Mouse (Mus musculus): ENCODE data around the gene Rhox4e. TPM values are rescaled to one million over a fixed set of nuclear protein-coding genes. Genes with fewer than 3 reads are reported as not detected.
"Not testable (repeated sequence)": the region's sequence is repeated elsewhere in the genome, so short reads cannot be mapped to it uniquely, and the experiment has no call there.

The Rhox4e gene
- polyA plus RNA-seq (2015; fragmentation: Nextera tagmentation; extraction: Ambion mirVana), result not detected in 2 replicates

- ATAC-seq (ENCODE audit: low read depth); H3K27me3 ChIP-seq (ENCODE audit: control insufficient read depth, insufficient read depth, low read depth, low read length); H3K9me3 ChIP-seq (ENCODE audit: control insufficient read depth, low read length); H3K4me2 ChIP-seq (ENCODE audit: low read depth, low read length); H3K4me1 ChIP-seq (replicated peaks; ENCODE audit: control insufficient read depth, insufficient read depth, low read length); H3K4me3 ChIP-seq (ENCODE audit: low read length); H3K27ac ChIP-seq (ENCODE audit: low read length); H3K9ac ChIP-seq (ENCODE audit: low read length); H3K36me3 ChIP-seq (ENCODE audit: control insufficient read depth, insufficient read depth, low read length): not testable (repeated sequence)
- WGBS, result 81% methylated on average over 10 of the region's 18 CpGs
These were observed at the start of gene Rhox4e for GRCm38 (mm10) chrX:37557112-37557511. Gene Rhox4e (plus strand): TSS chrX:37557412.

GRCm38 (mm10) chrX:37514059-37514458 lies 43.2 kb upstream of the Rhox4e start, which contains the start of gene Rhox4d:
Gene Rhox4d (plus strand): TSS chrX:37514359.
- H3K9ac ChIP-seq (ENCODE audit: low read length); H3K36me3 ChIP-seq (ENCODE audit: control insufficient read depth, insufficient read depth, low read length); H3K4me3 ChIP-seq (ENCODE audit: low read length); H3K4me1 ChIP-seq (replicated peaks; ENCODE audit: control insufficient read depth, insufficient read depth, low read length); ATAC-seq (ENCODE audit: low read depth); H3K27me3 ChIP-seq (ENCODE audit: control insufficient read depth, insufficient read depth, low read depth, low read length); H3K4me2 ChIP-seq (ENCODE audit: low read depth, low read length); H3K27ac ChIP-seq (ENCODE audit: low read length); H3K9me3 ChIP-seq (ENCODE audit: control insufficient read depth, low read length): not testable (repeated sequence)
- WGBS, result 91% methylated on average over 13 of the region's 18 CpGs

DNA sequence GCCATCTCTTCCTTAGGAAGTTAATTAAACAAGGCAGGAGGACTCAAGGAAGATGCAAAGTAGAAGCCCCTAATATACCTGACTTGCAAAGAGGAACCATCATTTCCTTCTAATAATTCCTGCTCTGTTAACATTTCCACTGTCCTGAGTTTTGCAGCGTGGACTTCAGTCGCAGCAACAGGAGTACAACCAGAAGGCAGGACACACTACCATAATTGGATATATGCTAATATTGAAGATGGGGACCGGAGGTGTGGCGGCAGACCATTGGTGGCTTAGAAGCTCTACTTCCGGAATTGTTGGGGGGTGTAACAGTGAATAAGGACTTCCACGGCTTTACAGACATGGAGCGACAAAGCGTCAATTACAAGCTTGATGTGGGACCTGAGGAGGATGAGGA lies 27.1 kb upstream of the Rhox4e start, which contains the start of gene Rhox2e:
Rhox2e (plus strand) TSS at position 301 of the 400 bp plus-strand sequence.
- not testable (repeated sequence) for H3K9ac ChIP-seq (ENCODE audit: low read length); H3K4me2 ChIP-seq (ENCODE audit: low read depth, low read length); H3K4me3 ChIP-seq (ENCODE audit: low read length); H3K27me3 ChIP-seq (ENCODE audit: control insufficient read depth, insufficient read depth, low read depth, low read length); H3K9me3 ChIP-seq (ENCODE audit: control insufficient read depth, low read length); H3K27ac ChIP-seq (ENCODE audit: low read length); ATAC-seq (ENCODE audit: low read depth); H3K4me1 ChIP-seq (replicated peaks; ENCODE audit: control insufficient read depth, insufficient read depth, low read length); H3K36me3 ChIP-seq (ENCODE audit: control insufficient read depth, insufficient read depth, low read length)
- WGBS, result 91% methylated on average over 2 of the region's 8 CpGs

- H3K9ac ChIP-seq (ENCODE audit: low read length); H3K27ac ChIP-seq (ENCODE audit: low read length); H3K36me3 ChIP-seq (ENCODE audit: control insufficient read depth, insufficient read depth, low read length); H3K4me1 ChIP-seq (replicated peaks; ENCODE audit: control insufficient read depth, insufficient read depth, low read length); H3K4me2 ChIP-seq (ENCODE audit: low read depth, low read length); ATAC-seq (ENCODE audit: low read depth); H3K4me3 ChIP-seq (ENCODE audit: low read length); H3K27me3 ChIP-seq (ENCODE audit: control insufficient read depth, insufficient read depth, low read depth, low read length); H3K9me3 ChIP-seq (ENCODE audit: control insufficient read depth, low read length): not testable (repeated sequence)
- WGBS, result no CpG with 5 or more reads among the region's 4 CpGs
These were observed 15.5 kb upstream of the Rhox4e start, which contains the start of gene Rhox3e for GRCm38 (mm10) chrX:37541719-37542118. Gene Rhox3e (plus strand): TSS chrX:37542019.

DNA sequence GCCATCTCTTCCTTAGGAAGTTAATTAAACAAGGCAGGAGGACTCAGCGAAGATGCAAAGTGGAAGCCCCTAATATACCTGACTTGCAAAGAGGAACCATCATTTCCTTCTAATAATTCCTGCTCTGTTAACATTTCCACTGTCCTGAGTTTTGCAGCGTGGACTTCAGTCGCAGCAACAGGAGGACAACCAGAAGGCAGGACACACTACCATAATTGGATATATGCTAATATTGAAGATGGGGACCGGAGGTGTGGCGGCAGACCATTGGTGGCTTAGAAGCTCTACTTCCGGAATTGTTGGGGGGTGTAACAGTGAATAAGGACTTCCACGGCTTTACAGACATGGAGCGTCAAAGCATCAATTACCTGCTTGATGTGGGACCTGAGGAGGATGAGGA lies 13.9 kb downstream of the Rhox4e start, which contains the start of gene Rhox2f:
Rhox2f (plus strand) TSS at position 301 of the 400 bp plus-strand sequence.
- not testable (repeated sequence) for H3K27me3 ChIP-seq (ENCODE audit: control insufficient read depth, insufficient read depth, low read depth, low read length); H3K27ac ChIP-seq (ENCODE audit: low read length); H3K4me1 ChIP-seq (replicated peaks; ENCODE audit: control insufficient read depth, insufficient read depth, low read length); H3K9ac ChIP-seq (ENCODE audit: low read length); H3K4me3 ChIP-seq (ENCODE audit: low read length); H3K9me3 ChIP-seq (ENCODE audit: control insufficient read depth, low read length); H3K36me3 ChIP-seq (ENCODE audit: control insufficient read depth, insufficient read depth, low read length); ATAC-seq (ENCODE audit: low read depth); H3K4me2 ChIP-seq (ENCODE audit: low read depth, low read length)
- 87% methylated on average over 5 of the region's 8 CpGs for WGBS

DNA sequence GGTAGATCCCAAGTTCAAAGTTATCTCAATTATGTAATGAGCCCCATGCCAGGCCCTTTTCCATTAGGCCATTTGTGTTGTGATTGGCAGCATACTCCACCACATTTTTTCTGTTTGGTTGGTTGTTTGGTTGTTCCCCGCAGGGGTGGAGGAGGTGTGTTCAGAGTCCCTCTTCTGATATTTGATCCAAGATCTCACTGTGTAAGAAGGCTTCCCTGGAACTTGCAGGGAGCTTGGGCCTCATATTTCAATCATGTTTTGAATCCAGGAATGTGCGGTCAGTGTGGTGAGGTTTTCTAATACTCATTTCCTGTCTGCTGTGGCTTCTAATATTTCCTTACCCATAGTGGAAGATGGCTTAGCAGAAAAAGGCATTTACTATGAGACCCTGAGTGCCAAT lies 15.4 kb downstream of the Rhox4e start:
- not testable (repeated sequence) for ATAC-seq (ENCODE audit: low read depth); H3K4me2 ChIP-seq (ENCODE audit: low read depth, low read length); H3K27me3 ChIP-seq (ENCODE audit: control insufficient read depth, insufficient read depth, low read depth, low read length); H3K4me3 ChIP-seq (ENCODE audit: low read length); H3K36me3 ChIP-seq (ENCODE audit: control insufficient read depth, insufficient read depth, low read length); H3K9me3 ChIP-seq (ENCODE audit: control insufficient read depth, low read length); H3K27ac ChIP-seq (ENCODE audit: low read length); H3K4me1 ChIP-seq (replicated peaks; ENCODE audit: control insufficient read depth, insufficient read depth, low read length); H3K9ac ChIP-seq (ENCODE audit: low read length)
- WGBS, result 48% methylated on average over 2 of the region's 2 CpGs

GRCm38 (mm10) chrX:37580692-37581091 lies 23.5 kb downstream of the Rhox4e start, which contains the start of gene Rhox3f:
Gene Rhox3f (plus strand): TSS chrX:37580992.
- not testable (repeated sequence) for H3K27ac ChIP-seq (ENCODE audit: low read length); H3K4me3 ChIP-seq (ENCODE audit: low read length); H3K4me1 ChIP-seq (replicated peaks; ENCODE audit: control insufficient read depth, insufficient read depth, low read length); H3K27me3 ChIP-seq (ENCODE audit: control insufficient read depth, insufficient read depth, low read depth, low read length); H3K9me3 ChIP-seq (ENCODE audit: control insufficient read depth, low read length); H3K36me3 ChIP-seq (ENCODE audit: control insufficient read depth, insufficient read depth, low read length); H3K4me2 ChIP-seq (ENCODE audit: low read depth, low read length); H3K9ac ChIP-seq (ENCODE audit: low read length); ATAC-seq (ENCODE audit: low read depth)

GRCm38 (mm10) chrX:37607604-37608003 lies 50.4 kb downstream of the Rhox4e start, which contains the start of gene Rhox4f:
Gene Rhox4f (minus strand): TSS chrX:37607704.
- not testable (repeated sequence) for H3K36me3 ChIP-seq (ENCODE audit: control insufficient read depth, insufficient read depth, low read length); H3K9ac ChIP-seq (ENCODE audit: low read length); H3K4me1 ChIP-seq (replicated peaks; ENCODE audit: control insufficient read depth, insufficient read depth, low read length); ATAC-seq (ENCODE audit: low read depth); H3K4me3 ChIP-seq (ENCODE audit: low read length); H3K27ac ChIP-seq (ENCODE audit: low read length); H3K4me2 ChIP-seq (ENCODE audit: low read depth, low read length); H3K9me3 ChIP-seq (ENCODE audit: control insufficient read depth, low read length); H3K27me3 ChIP-seq (ENCODE audit: control insufficient read depth, insufficient read depth, low read depth, low read length)
- 96% methylated on average over 15 of the region's 19 CpGs for WGBS

Measured in lung, embryonic 16.5 days (tissue).